Mouse (Mus musculus) G1E (cell line): Measurements from ENCODE around the gene Snrpg. TPM values are rescaled to one million over a fixed set of nuclear protein-coding genes. Genes with fewer than 3 reads are reported as not detected.

Experiments
- ATAC-seq: 2 replicates; pipeline ENCODE4 v1.8.0; 2016; ENCODE audit warnings: mild to moderate bottlenecking; ENCODE audit not compliant: insufficient number of reproducible peaks, poor library complexity, low FRiP score, severe bottlenecking; ENCODE audit errors: extremely low read depth
- DNase-seq: peaks from one replicate; pipeline ENCODE4 v3.0.0; 2012; ENCODE audit warnings: low spot score
- H3K27me3 ChIP-seq: 2 replicates; pipeline ENCODE4 v1.6.1; 2012; ENCODE audit warnings: mild to moderate bottlenecking, low read length, inconsistent platforms; ENCODE audit not compliant: insufficient read depth
- H3K36me3 ChIP-seq: replicated peaks from 2 replicates; pipeline ENCODE3; 2012; ENCODE audit warnings: mild to moderate bottlenecking, inconsistent platforms
- H3K4me1 ChIP-seq: 2 replicates; pipeline ENCODE4 v1.6.1; 2012; ENCODE audit warnings: low read depth, low read length, inconsistent platforms, mixed read lengths; ENCODE audit not compliant: insufficient read depth
- H3K4me3 ChIP-seq: 2 replicates; pipeline ENCODE4 v1.5.1; 2012; ENCODE audit warnings: low read depth, mild to moderate bottlenecking, inconsistent platforms, low read length, moderate library complexity, mixed read lengths
- H3K9me3 ChIP-seq: replicated peaks from 2 replicates; pipeline ENCODE4 v1.6.1; 2012; ENCODE audit warnings: inconsistent platforms
- CTCF ChIP-seq: IDR thresholded peaks from 2 replicates; pipeline ENCODE4 v1.5.1; 2012; ENCODE audit warnings: low read depth, low read length, inconsistent platforms, mixed read lengths
- GATA1 ChIP-seq: IDR thresholded peaks from 2 replicates; pipeline ENCODE4 v1.6.1; 2012; ENCODE audit warnings: borderline replicate concordance, low read length, inconsistent platforms, mixed read lengths
- GATA2 ChIP-seq: IDR thresholded peaks from 2 replicates; pipeline ENCODE4 v1.6.1; 2012; ENCODE audit warnings: low read depth, low read length, inconsistent platforms, borderline replicate concordance
- POLR2AphosphoS5 ChIP-seq: IDR thresholded peaks from 2 replicates; pipeline ENCODE4 v1.6.1; 2012; ENCODE audit warnings: low read depth, low read length, inconsistent platforms; ENCODE audit not compliant: insufficient replicate concordance
- TAL1 ChIP-seq: conservative IDR thresholded peaks from 2 replicates; pipeline ENCODE4 v1.6.1; 2012; ENCODE audit warnings: low read depth, low read length, inconsistent platforms, mixed read lengths
- polyA plus RNA-seq: library from polyadenylated mRNA; stranded (reverse); fragments of >175 nt; gene quantifications from 2 replicates; pipeline ENCODE4 v1.2.3, GENCODE M21; 2012
- total RNA-seq, 2 experiments: library from RNA; stranded (forward) in 1 of 2; stranded (reverse) in 1 of 2; fragments of 200-1000 nt in 1 of 2; fragments of >200 nt in 1 of 2; fragmentation: Nextera tagmentation in 1 of 2; gene quantifications; 2 replicates each; pipeline ENCODE4 v1.2.3; 2014 to 2017

The Snrpg gene
- total and polyA plus RNA-seq, 3 experiments = 24.8 to 114 (median 111) TPM

GRCm38 (mm10) chr6:86403728-86404099 lies 32.6 kb downstream of the Snrpg start:
- Histone ChIP-seq H3K4me3 (peak overlapping the region; percentile 92), H3K9me3 (no peaks in the 10 kb centered on the region), H3K4me1 (peaks cover 37% of the 10 kb centered on the region), H3K27me3 (no peaks in the 10 kb centered on the region), H3K36me3 (peaks cover 17% of the 10 kb centered on the region)
- DNase-seq = no peak
- peak; percentile 37; the same call in 1 of the 2 replicates for ATAC-seq
- no peak for TF ChIP-seq POLR2AphosphoS5
- TF ChIP-seq TAL1 = no peak
- TF ChIP-seq GATA1 = no peak
- no peak for TF ChIP-seq CTCF
- no peak for TF ChIP-seq GATA2

- Histone ChIP-seq H3K4me1 (peaks cover 37% of the 10 kb centered on the region), H3K36me3 (peaks cover 21% of the 10 kb centered on the region), H3K9me3 (no peaks in the 10 kb centered on the region), H3K4me3 (peak within 1 kb of the TSS; percentile 92), H3K27me3 (no peaks in the 10 kb centered on the region)
- TF ChIP-seq GATA1 = no peak
- TF ChIP-seq POLR2AphosphoS5 = no peak
- DNase-seq = peak; percentile 96
- ATAC-seq = peak; percentile 89
Observed at GRCm38 (mm10) chr6:86404100-86404861, 33.2 kb downstream of the Snrpg start, which contains the start of gene Tia1. TSS of gene Tia1 (plus strand) at chr6:86404219.

GRCm38 (mm10) chr6:86404996-86405395 lies 33.9 kb downstream of the Snrpg start:
- Histone ChIP-seq H3K36me3 (peaks cover 24% of the 10 kb centered on the region), H3K9me3 (no peaks in the 10 kb centered on the region), H3K4me1 (peaks cover 37% of the 10 kb centered on the region), H3K4me3 (peak overlapping the region; percentile 92), H3K27me3 (no peaks in the 10 kb centered on the region)
- DNase-seq (peak; percentile 6), ATAC-seq (no peak)
- TF ChIP-seq TAL1 (no peak), POLR2AphosphoS5 (no peak), GATA2 (no peak), CTCF (no peak), GATA1 (no peak)

- no peaks in the 10 kb centered on the region for H3K9me3 ChIP-seq
- no peak for DNase-seq
- H3K27me3 ChIP-seq = no peaks in the 10 kb centered on the region
- H3K36me3 ChIP-seq = peaks cover 27% of the 10 kb centered on the region
- ATAC-seq = no peak
- TF ChIP-seq CTCF (no peak), GATA2 (no peak), TAL1 (no peak), POLR2AphosphoS5 (no peak), GATA1 (no peak)
- H3K4me1 ChIP-seq = peaks cover 25% of the 10 kb centered on the region
- no peak overlapping the region for H3K4me3 ChIP-seq
Observed at GRCm38 (mm10) chr6:86406306-86406705, 35.2 kb downstream of the Snrpg start.

- no peak for DNase-seq
- Histone ChIP-seq H3K27me3 (no peaks in the 10 kb centered on the region), H3K4me3 (no peak overlapping the region), H3K4me1 (no peaks in the 10 kb centered on the region), H3K9me3 (no peaks in the 10 kb centered on the region), H3K36me3 (peaks cover 84% of the 10 kb centered on the region)
- ATAC-seq = no peak
- TF ChIP-seq POLR2AphosphoS5 = no peak
- no peak for TF ChIP-seq GATA2
- TF ChIP-seq GATA1 = no peak
- TF ChIP-seq CTCF = no peak
- no peak for TF ChIP-seq TAL1
Observed at GRCm38 (mm10) chr6:86418711-86419110, 47.6 kb downstream of the Snrpg start.

DNA sequence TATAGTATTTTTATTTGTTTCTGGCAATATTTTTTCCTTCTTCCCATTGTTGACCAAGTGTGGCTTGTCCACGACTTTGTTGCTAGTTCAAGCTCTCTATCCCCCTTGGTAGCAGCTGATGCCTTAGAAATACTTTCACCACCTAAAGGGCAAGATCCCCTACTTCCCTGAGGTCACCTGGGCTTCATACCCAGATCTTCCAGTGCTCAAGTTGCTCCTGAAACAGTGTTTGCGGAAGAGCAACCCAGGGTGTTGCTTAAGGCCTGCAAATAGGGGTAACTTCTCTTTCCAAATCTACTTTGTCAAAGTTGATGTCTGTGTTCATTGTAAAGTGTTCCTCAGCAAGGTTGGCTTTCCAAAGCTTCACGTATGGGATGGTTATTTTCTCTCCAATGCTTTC lies 48.1 kb downstream of the Snrpg start:
- ATAC-seq (no peak), DNase-seq (no peak)
- TF ChIP-seq GATA2 = no peak
- no peak for TF ChIP-seq GATA1
- TF ChIP-seq CTCF = no peak
- TF ChIP-seq POLR2AphosphoS5 = no peak
- TF ChIP-seq TAL1 = no peak
- Histone ChIP-seq H3K4me3 (no peak overlapping the region), H3K27me3 (no peaks in the 10 kb centered on the region), H3K9me3 (no peaks in the 10 kb centered on the region), H3K36me3 (peaks cover 83% of the 10 kb centered on the region), H3K4me1 (no peaks in the 10 kb centered on the region)
